1 mouse cellular context compared by ENCODE assay signal in the genomic region with DNA sequence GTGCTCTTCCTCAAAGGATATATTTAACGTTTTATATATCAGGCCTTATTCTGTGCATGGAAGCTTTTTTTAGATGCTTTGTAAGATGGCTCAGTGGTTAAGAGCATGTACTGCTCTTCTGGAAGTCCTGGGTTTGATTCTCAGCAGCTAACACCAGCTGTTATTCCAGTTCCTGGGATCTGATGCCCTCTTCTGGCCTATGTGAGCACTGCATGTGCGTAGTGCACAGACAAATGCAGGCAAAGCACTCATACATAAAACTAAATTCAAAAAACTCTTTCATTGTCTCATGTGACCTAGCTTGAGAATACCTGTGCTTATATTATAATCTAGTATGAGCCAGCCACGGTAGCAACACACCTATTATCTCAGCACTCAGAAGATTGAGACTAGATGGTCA.
TF ChIP-seq lines count a peak whose summit lies in the region.

No protein-coding gene starts in this region.

TF ChIP-seq in MEL, 35 proteins besides CTCF, POLR2A, EP300 and RAD21 (continued from another document):
- TF ChIP-seq CHD2 (IDR thresholded peaks at IDR 0.05; ENCODE audit: low read length) = no peak
- no peak for TF ChIP-seq POLR2AphosphoS2 (IDR thresholded peaks at IDR 0.05; ENCODE audit: low read length)
- peak; percentile 44; the same call in 1 of the 2 replicates for TF ChIP-seq SIN3A (IDR thresholded peaks at IDR 0.05; ENCODE audit: low read length)
- no peak for TF ChIP-seq MAZ (IDR thresholded peaks at IDR 0.05; ENCODE audit: low read depth, low read length)
- no peak for TF ChIP-seq RCOR1 (IDR thresholded peaks at IDR 0.05; ENCODE audit: low read depth, low read length)
- no peak for TF ChIP-seq BHLHE40 (IDR thresholded peaks at IDR 0.05; ENCODE audit: borderline replicate concordance, low read depth, low read length)
- TF ChIP-seq KAT2A (conservative IDR thresholded peaks at IDR 0.05; ENCODE audit: low read depth, low read length) = no peak
- no peak for TF ChIP-seq HCFC1 (IDR thresholded peaks at IDR 0.05; ENCODE audit: low read depth, low read length)
- TF ChIP-seq CHD1 (IDR thresholded peaks at IDR 0.05; ENCODE audit: low read depth, low read length) = no peak
- TF ChIP-seq NRF1 (IDR thresholded peaks at IDR 0.05; ENCODE audit: insufficient read depth, low read depth, low read length, poor library complexity, severe bottlenecking) = no peak
- TF ChIP-seq ZC3H11A (IDR thresholded peaks at IDR 0.05; ENCODE audit: low read depth, low read length) = peak; percentile 85
- no peak for TF ChIP-seq MAX (IDR thresholded peaks at IDR 0.05; ENCODE audit: low read length)
- TF ChIP-seq MXI1 (IDR thresholded peaks at IDR 0.05; ENCODE audit: low read depth, low read length) = no peak
- TF ChIP-seq GABPA (IDR thresholded peaks at IDR 0.05; ENCODE audit: low read depth, low read length) = no peak
- TF ChIP-seq ZMIZ1 (IDR thresholded peaks at IDR 0.05; ENCODE audit: low read depth, low read length) = no peak
- no peak for TF ChIP-seq GATA1 (IDR thresholded peaks at IDR 0.05; ENCODE audit: low read depth, low read length)
- peak; percentile 88 for TF ChIP-seq SMC3 (IDR thresholded peaks at IDR 0.05; ENCODE audit: low read depth, low read length)
- TF ChIP-seq JUND (IDR thresholded peaks at IDR 0.05; ENCODE audit: low read depth, low read length) = peak; percentile 65; the same call in 1 of the 2 replicates
- no peak for TF ChIP-seq MYB (IDR thresholded peaks at IDR 0.05; ENCODE audit: low read depth, low read length)
- no peak for TF ChIP-seq ZNF384 (IDR thresholded peaks at IDR 0.05; ENCODE audit: low read depth, low read length)
TF ChIP-seq in MEL: peak in this region for 4.
